Mouse (Mus musculus) ES-Bruce4 (cell line): ENCODE results near the gene Med29. TPM values are rescaled to one million over a fixed set of nuclear protein-coding genes. Genes with fewer than 3 reads are reported as not detected.
A peak's percentile ranks its signal among the peaks of the same experiment; 100 is the strongest.

Source experiments
- H3K27ac ChIP-seq: 2 replicates; pipeline ENCODE4 v1.5.1; 2012; ENCODE audit warnings: low read length, inconsistent platforms; ENCODE audit not compliant: insufficient read depth
- H3K27me3 ChIP-seq: 2 replicates; pipeline ENCODE4 v1.6.1; 2012; ENCODE audit warnings: mild to moderate bottlenecking, low read length, inconsistent platforms; ENCODE audit not compliant: control insufficient read depth, poor library complexity, insufficient read depth, severe bottlenecking
- H3K36me3 ChIP-seq: 2 replicates; pipeline ENCODE4 v1.6.1; 2012; ENCODE audit warnings: inconsistent platforms, mild to moderate bottlenecking, low read length, moderate library complexity; ENCODE audit not compliant: control insufficient read depth, poor library complexity, insufficient read depth, severe bottlenecking
- H3K4me1 ChIP-seq: one replicate; pipeline ENCODE4 v1.8.1; 2011; ENCODE audit warnings: low read length; ENCODE audit not compliant: control insufficient read depth, insufficient read depth
- H3K4me3 ChIP-seq: 2 replicates; pipeline ENCODE4 v1.5.1; 2011; ENCODE audit warnings: low read depth, mild to moderate bottlenecking, low read length
- H3K9ac ChIP-seq: 2 replicates; pipeline ENCODE4 v1.6.1; 2012; ENCODE audit warnings: low read depth, mild to moderate bottlenecking, inconsistent platforms; ENCODE audit not compliant: poor library complexity, severe bottlenecking
- H3K9me3 ChIP-seq: replicated peaks from 2 replicates; pipeline ENCODE4 v1.6.1; 2012; ENCODE audit warnings: mild to moderate bottlenecking, low read length, inconsistent platforms; ENCODE audit not compliant: control insufficient read depth, poor library complexity, insufficient read depth, severe bottlenecking
- CTCF ChIP-seq: IDR thresholded peaks from one replicate; pipeline ENCODE4 v1.8.1; 2011; ENCODE audit warnings: low read depth, low read length
- EP300 ChIP-seq: IDR thresholded peaks from 2 replicates; pipeline ENCODE4 v1.6.1; 2011; ENCODE audit warnings: low read depth, low read length; ENCODE audit not compliant: insufficient read depth
- POLR2A ChIP-seq: IDR thresholded peaks from one replicate; pipeline ENCODE4 v1.8.1; 2011; ENCODE audit warnings: low read length; ENCODE audit not compliant: insufficient read depth
- polyA plus RNA-seq: library from polyadenylated mRNA; stranded (reverse); fragments of >200 nt; gene quantifications from 2 replicates; pipeline ENCODE4 v1.2.4, GENCODE M21; 2011; ENCODE audit warnings: low read depth; ENCODE audit not compliant: missing spikeins, insufficient read depth, insufficient read length

The Med29 gene
- polyA plus RNA-seq = 16.6 and 18.1 TPM in 2 replicates

- Histone ChIP-seq H3K27me3 (no peaks in the 10 kb centered on the region), H3K4me3 (peak within 1 kb of the TSS; percentile 92), H3K36me3 (peaks cover 24% of the 10 kb centered on the region), H3K27ac (no peak within 1 kb of the TSS), H3K4me1 (no peaks in the 10 kb centered on the region), H3K9ac (peak within 1 kb of the TSS; percentile 90), H3K9me3 (no peaks in the 10 kb centered on the region)
- no peak for TF ChIP-seq CTCF
- peak; percentile 96 for TF ChIP-seq POLR2A
Observed at GRCm38 (mm10) chr7:28392429-28393271, at the start of gene Med29, which contains the start of gene Paf1. Gene Med29 (minus strand): TSS chr7:28392708. Gene Paf1 (plus strand): TSS chr7:28392951.

- TF ChIP-seq EP300 (no peak), CTCF (no peak), POLR2A (no peak)
- no peak overlapping the region for H3K4me3 ChIP-seq
- H3K9me3 ChIP-seq = no peaks in the 10 kb centered on the region
- H3K36me3 ChIP-seq = no peaks in the 10 kb centered on the region
- H3K9ac ChIP-seq = no peak overlapping the region
- peaks cover 5% of the 10 kb centered on the region for H3K4me1 ChIP-seq
- H3K27me3 ChIP-seq = no peaks in the 10 kb centered on the region
- H3K27ac ChIP-seq = no peak overlapping the region
Observed at GRCm38 (mm10) chr7:28441776-28442485, 49.4 kb upstream of the Med29 start.

- no peak overlapping the region for H3K27ac ChIP-seq
- TF ChIP-seq EP300 = peak; percentile 62; the same call in 1 of the 2 replicates
- no peak for TF ChIP-seq POLR2A
- no peak for TF ChIP-seq CTCF
- H3K4me3 ChIP-seq = no peak overlapping the region
- no peaks in the 10 kb centered on the region for H3K9me3 ChIP-seq
- no peaks in the 10 kb centered on the region for H3K36me3 ChIP-seq
- peaks cover 5% of the 10 kb centered on the region for H3K4me1 ChIP-seq
- H3K9ac ChIP-seq = no peak overlapping the region
- no peaks in the 10 kb centered on the region for H3K27me3 ChIP-seq
Observed at GRCm38 (mm10) chr7:28440739-28441138, 48.2 kb upstream of the Med29 start.

- H3K4me3 ChIP-seq = no peak overlapping the region
- H3K9me3 ChIP-seq = no peaks in the 10 kb centered on the region
- H3K27me3 ChIP-seq = no peaks in the 10 kb centered on the region
- no peak overlapping the region for H3K27ac ChIP-seq
- TF ChIP-seq EP300 (no peak), CTCF (no peak), POLR2A (no peak)
- no peak overlapping the region for H3K9ac ChIP-seq
- no peaks in the 10 kb centered on the region for H3K36me3 ChIP-seq
- H3K4me1 ChIP-seq = peaks cover 5% of the 10 kb centered on the region
Observed at GRCm38 (mm10) chr7:28438771-28439170, 46.3 kb upstream of the Med29 start.

GRCm38 (mm10) chr7:28437964-28438363, 45.5 kb upstream of the Med29 start:
- Histone ChIP-seq H3K27ac (no peak overlapping the region), H3K36me3 (peaks cover 5% of the 10 kb centered on the region; the same call in 1 of the 2 replicates), H3K27me3 (no peaks in the 10 kb centered on the region), H3K4me3 (peak overlapping the region; percentile 79; the same call in 1 of the 2 replicates), H3K4me1 (peaks cover 5% of the 10 kb centered on the region), H3K9me3 (no peaks in the 10 kb centered on the region), H3K9ac (peak overlapping the region; percentile 37)
- no peak for TF ChIP-seq CTCF
- no peak for TF ChIP-seq POLR2A
- no peak for TF ChIP-seq EP300

GRCm38 (mm10) chr7:28436932-28437570, 44.5 kb upstream of the Med29 start, which contains the start of gene Gmfg:
Gene Gmfg (plus strand): TSS chr7:28437447.
- Histone ChIP-seq H3K27ac (peak within 1 kb of the TSS; percentile 69), H3K4me3 (peak within 1 kb of the TSS; percentile 79), H3K9me3 (no peaks in the 10 kb centered on the region), H3K4me1 (peaks cover 5% of the 10 kb centered on the region), H3K9ac (peak within 1 kb of the TSS; percentile 37), H3K36me3 (peaks cover 5% of the 10 kb centered on the region; the same call in 1 of the 2 replicates), H3K27me3 (no peaks in the 10 kb centered on the region)
- TF ChIP-seq EP300 (no peak), POLR2A (peak; percentile 40), CTCF (peak; percentile 63)
